Mouse (Mus musculus): ENCODE results near the gene Arhgap31. TPM values are rescaled to one million over a fixed set of nuclear protein-coding genes. Genes with fewer than 3 reads are reported as not detected.

The Arhgap31 gene
- polyA plus RNA-seq (2017; shearing (Covaris generic)), result 10 to 100 TPM; 39.0 to 58.8 TPM

DNA sequence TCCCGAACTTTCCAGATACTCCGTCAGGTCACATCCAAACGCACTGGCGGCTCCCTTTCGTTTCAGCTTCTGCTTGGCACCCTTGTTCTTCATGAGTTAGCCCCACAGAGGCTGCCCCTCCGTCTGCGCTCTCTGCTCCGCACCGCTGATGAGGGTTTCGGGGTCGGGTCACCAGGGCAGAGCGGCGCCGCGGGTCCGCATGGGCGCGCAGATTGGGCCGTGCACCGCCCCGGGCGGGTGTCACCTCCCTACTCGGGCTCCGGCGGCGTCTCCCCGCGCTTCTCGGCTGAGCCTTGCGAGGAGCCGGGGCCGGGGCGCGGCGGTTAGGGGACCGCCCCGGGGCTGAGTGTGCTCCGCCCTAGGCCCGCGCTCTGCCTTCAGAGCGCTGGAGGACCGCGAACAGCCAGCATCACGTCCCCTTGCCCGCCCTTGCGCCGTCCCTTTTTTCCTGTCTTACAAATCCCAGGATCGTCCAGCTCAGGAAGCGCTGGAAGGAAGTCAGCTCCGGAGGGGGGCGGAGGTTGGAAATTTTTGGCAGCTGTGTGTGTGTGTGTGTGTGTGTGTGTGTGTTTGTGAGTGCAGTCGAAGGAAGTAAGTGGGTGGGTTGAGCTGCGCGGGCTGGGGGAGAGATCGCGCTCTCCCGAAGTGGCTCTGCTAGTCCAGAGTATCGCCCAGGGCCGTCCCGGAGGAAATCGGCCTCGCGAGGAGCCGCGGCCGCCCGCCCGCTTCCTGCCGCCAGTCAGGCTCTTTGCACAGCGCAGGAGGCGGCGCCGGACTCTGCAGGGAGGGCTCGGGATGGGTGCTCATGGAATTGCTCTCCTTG, at the start of gene Arhgap31:
TSS of gene Arhgap31 (minus strand) at position 694 of the 823 bp plus-strand sequence.

GRCm38 (mm10) chr16:38742113-38742658, 29.1 kb upstream of the Arhgap31 start, which contains the start of gene B4galt4:
Gene B4galt4, plus strand, starts transcription at chr16:38742264.

GRCm38 (mm10) chr16:38558221-38558748, 154.8 kb downstream of the Arhgap31 start, which contains the start of gene Tmem39a:
Gene Tmem39a, plus strand, starts transcription at chr16:38558698.

GRCm38 (mm10) chr16:38549479-38550396, 163.3 kb downstream of the Arhgap31 start, which contains the start of gene Poglut1:
Gene Poglut1, minus strand, starts transcription at chr16:38550258.

Other genes with a start within 250 kb of the Arhgap31 start
- 1 to 10 TPM; 5.4 to 6.7 TPM for gene Timmdc1, start 190.6 kb downstream of the Arhgap31 start, polyA plus RNA-seq (2017; shearing (Covaris generic))
- 10 to 100 TPM; 47.9 to 64.8 TPM for gene Poglut1, start 163.0 kb downstream of the Arhgap31 start, polyA plus RNA-seq (2017; shearing (Covaris generic))
- gene Tmem39a, start 154.6 kb downstream of the Arhgap31 start, polyA plus RNA-seq (2017; shearing (Covaris generic)), result 10 to 100 TPM; 42.0 to 45.0 TPM
- 10 to 100 TPM in 1 of 2 experiments, 1 to 10 TPM in 1; 3.7 to 13.0 TPM for gene B4galt4, start 29.0 kb upstream of the Arhgap31 start, polyA plus RNA-seq (2017; shearing (Covaris generic))
- gene Upk1b, start 87.1 kb upstream of the Arhgap31 start, polyA plus RNA-seq (2017; shearing (Covaris generic)), result under 1 TPM in 1 of 2 experiments, not detected in 1; 0.37 TPM
- not detected for gene 4930435E12Rik, start 115.5 kb upstream of the Arhgap31 start, polyA plus RNA-seq (2017; shearing (Covaris generic))
- under 1 TPM in 1 of 2 experiments, not detected in 1; 0.13 TPM for gene Igsf11, start 179.4 kb upstream of the Arhgap31 start, polyA plus RNA-seq (2017; shearing (Covaris generic))

All from inflammation-experienced regulatory T-cells (primary cell).